Mouse (Mus musculus) MEL-GATA-1-ER (cell line): Measurements from ENCODE around the gene Bank1.
A peak's percentile ranks its signal among the peaks of the same experiment; 100 is the strongest.

Experiments used
- DNase-seq: peaks from one replicate; pipeline ENCODE4 v3.0.0-alpha.2; 2012; ENCODE audit warnings: low read depth; ENCODE audit errors: extremely low read depth

The Bank1 gene

GRCm38 (mm10) chr3:136254713-136255112, 71.2 kb downstream of the Bank1 start:
- DNase-seq: no peak

- DNase-seq: peak; percentile 76
Measured at GRCm38 (mm10) chr3:136252820-136253219, 73.0 kb downstream of the Bank1 start.

- no peak for DNase-seq
Measured at GRCm38 (mm10) chr3:136251578-136251977, 74.3 kb downstream of the Bank1 start.

GRCm38 (mm10) chr3:136247331-136247730, 78.5 kb downstream of the Bank1 start:
- no peak for DNase-seq

GRCm38 (mm10) chr3:136244931-136245330, 80.9 kb downstream of the Bank1 start:
- DNase-seq: no peak

GRCm38 (mm10) chr3:136238790-136239189, 87.1 kb downstream of the Bank1 start:
- no peak for DNase-seq

- DNase-seq: no peak
Measured at GRCm38 (mm10) chr3:136233507-136233906, 92.4 kb downstream of the Bank1 start.

GRCm38 (mm10) chr3:136230602-136231151, 95.2 kb downstream of the Bank1 start:
- peak; percentile 12 for DNase-seq

GRCm38 (mm10) chr3:136189661-136190228, 136.1 kb downstream of the Bank1 start:
- no peak for DNase-seq

- no peak for DNase-seq
Measured at GRCm38 (mm10) chr3:136186548-136187113, 139.2 kb downstream of the Bank1 start.

- no peak for DNase-seq
Measured at GRCm38 (mm10) chr3:136171631-136172030, 154.2 kb downstream of the Bank1 start.

GRCm38 (mm10) chr3:136168071-136168470, 157.8 kb downstream of the Bank1 start:
- DNase-seq: no peak

- no peak for DNase-seq
Measured at GRCm38 (mm10) chr3:136166671-136167070, 159.2 kb downstream of the Bank1 start.

- DNase-seq: no peak
Measured at GRCm38 (mm10) chr3:136166033-136166361, 159.9 kb downstream of the Bank1 start.

- no peak for DNase-seq
Measured at GRCm38 (mm10) chr3:136165167-136166032, 160.5 kb downstream of the Bank1 start.

GRCm38 (mm10) chr3:136158059-136158458, 167.8 kb downstream of the Bank1 start:
- no peak for DNase-seq

GRCm38 (mm10) chr3:136155555-136155954, 170.3 kb downstream of the Bank1 start:
- no peak for DNase-seq

GRCm38 (mm10) chr3:136150886-136151285, 175.0 kb downstream of the Bank1 start:
- DNase-seq: no peak

GRCm38 (mm10) chr3:136147166-136147565, 178.7 kb downstream of the Bank1 start:
- DNase-seq: no peak

- no peak for DNase-seq
Measured at GRCm38 (mm10) chr3:136132013-136132412, 193.9 kb downstream of the Bank1 start.

GRCm38 (mm10) chr3:136115478-136116215, 210.2 kb downstream of the Bank1 start:
- no peak for DNase-seq
